Mouse (Mus musculus) ovary, postnatal 36 days (tissue): Measurements from ENCODE around the gene Mrgprb8.
"Not testable (repeated sequence)": the region's sequence is repeated elsewhere in the genome, so short reads cannot be mapped to it uniquely, and the experiment has no call there.

Source experiments
- DNase-seq: peaks from one replicate; pipeline ENCODE4 v3.0.0; 2022; ENCODE audit warnings: low spot score, mixed read lengths

Mrgprb8 gene

GRCm38 (mm10) chr7:48388226-48388625, at the start of gene Mrgprb8:
Gene Mrgprb8, plus strand, starts transcription at chr7:48388526.
- no peak for DNase-seq

- not testable (repeated sequence) for DNase-seq
Measured at GRCm38 (mm10) chr7:48435936-48436335, 47.6 kb downstream of the Mrgprb8 start.

DNA sequence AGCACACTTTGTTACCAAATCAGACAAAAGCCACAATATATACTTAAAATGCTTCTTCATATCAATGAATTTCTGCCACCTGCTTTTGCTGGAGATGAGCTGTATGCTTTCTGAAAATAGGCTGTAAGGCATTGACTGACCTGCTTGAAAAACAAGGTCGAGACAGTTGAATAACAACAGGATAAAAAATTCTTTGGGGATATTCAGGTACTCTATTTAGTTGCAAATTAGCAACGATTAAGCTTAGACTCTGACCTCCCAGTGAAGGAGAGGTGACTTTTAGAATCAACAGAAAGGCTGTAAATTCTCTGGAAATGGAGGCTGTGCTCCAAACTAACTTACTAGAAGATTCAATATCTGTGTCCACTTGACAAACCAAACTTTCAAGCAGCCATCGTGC, 48.3 kb downstream of the Mrgprb8 start:
- DNase-seq, result no peak
